Mouse (Mus musculus) embryonic stem cell, embryonic (primary cell): ENCODE data around the gene Zfp593.

Experiments
- CTCF ChIA-PET, 4 experiments: fragments of 300-600 bp in 2 of 4; fragments of 350-600 bp in 2 of 4; sonication (Branson Sonifier 250); formaldehyde crosslinking; loops; one replicate each; lab custom pipeline; 2022; ENCODE audit warnings: inconsistent platforms in 2 of 4; lab: Charles Lee
- POLR2A ChIA-PET, 4 experiments: fragments of 300-600 bp in 2 of 4; fragments of 350-600 bp in 2 of 4; sonication (Branson Sonifier 250); formaldehyde crosslinking; loops; one replicate each; lab custom pipeline; 2022; ENCODE audit warnings: antibody characterized with exemption in 4 of 4, inconsistent platforms in 1 of 4; lab: Charles Lee

Zfp593 gene

DNA sequence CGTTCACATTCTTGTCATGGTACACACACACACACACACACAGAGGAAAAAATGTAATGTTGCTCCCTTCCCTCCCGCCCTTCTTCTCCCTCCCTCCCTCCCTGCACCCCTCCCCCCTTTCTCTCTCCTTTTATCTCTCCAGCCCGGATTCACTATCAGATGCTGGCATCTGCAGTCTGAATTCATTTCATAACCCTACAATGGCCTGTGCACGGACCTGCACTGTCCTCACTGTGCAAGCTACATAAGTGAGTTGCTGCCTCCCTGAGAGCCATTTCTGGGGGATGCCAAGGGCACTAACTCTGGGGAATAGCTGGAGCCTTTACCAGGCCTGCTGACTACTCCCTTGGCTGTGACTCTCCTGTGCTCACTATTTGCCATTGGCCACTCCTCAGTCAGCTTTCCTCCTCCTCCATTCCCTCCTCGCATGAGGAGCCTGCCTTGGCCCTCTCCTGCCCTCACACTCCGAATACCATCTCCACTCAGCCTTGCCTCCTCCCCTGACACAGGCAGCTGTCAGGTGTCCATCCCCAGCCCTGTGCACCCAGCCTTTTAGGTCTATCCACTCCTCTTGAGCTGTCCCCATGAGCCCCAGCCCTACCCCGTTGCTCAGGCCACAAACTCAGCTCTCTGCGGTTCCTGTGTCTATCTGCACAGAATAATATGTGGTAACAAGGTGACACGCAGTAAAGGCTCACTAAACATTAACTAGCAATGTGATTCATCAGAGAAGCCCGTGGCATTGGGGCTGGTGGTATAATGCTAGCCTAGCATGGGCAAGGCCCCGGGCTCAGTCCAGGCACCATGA is 22.4 kb downstream of the Zfp593 start:
- ChIA-PET CTCF (interaction anchor here in 1 of 4 experiments (1.8 kb wide), 1 partner anchor 36 kb away, joined by 5 read pairs; the partner anchor contains the start of gene Cep85), POLR2A (interaction anchor here in 2 of 4 experiments (0.8 to 0.9 kb wide), 2 partner anchors 120 to 482 kb away, joined by 3 to 5 read pairs; partner anchors contain the start of gene Slc30a2 (in 1 of the 2))

GRCm38 (mm10) chr4:134206488-134207053 is 38.8 kb downstream of the Zfp593 start:
- ChIA-PET POLR2A (interaction anchor here in 1 of 4 experiments (0.6 to 2.6 kb wide), 6 partner anchors 17 to 528 kb away, joined by 3 to 12 read pairs (median 4); partner anchors contain the start of genes Cep85 and Zfp593), CTCF (interaction anchor here in 2 of 4 experiments (0.5 to 1.5 kb wide), 6 partner anchors 20 to 195 kb away, joined by 3 to 4 read pairs (median 3); partner anchors contain the start of gene Cep85 (in 2 of the 2))

- POLR2A ChIA-PET: interaction anchor here in 2 of 4 experiments (0.6 to 1.6 kb wide), 6 partner anchors 17 to 986 kb away, joined by 3 to 7 read pairs (median 3); partner anchors contain the start of genes Cep85 (in 2 of the 2), Pafah2 (in 1 of the 2) and Sh3bgrl3 (in 1 of the 2)
- CTCF ChIA-PET: interaction anchor here (0.5 to 1.6 kb wide), 11 partner anchors 12 to 297 kb away, joined by 3 to 6 read pairs (median 3); partner anchors contain the start of gene Cep85 (in 2 of the 4)
These were observed 42.0 kb downstream of the Zfp593 start for GRCm38 (mm10) chr4:134203340-134203896.

GRCm38 (mm10) chr4:134202904-134203303 is 42.5 kb downstream of the Zfp593 start, which contains the start of gene Gm7534:
Gene Gm7534 (minus strand): TSS chr4:134203004.
- POLR2A ChIA-PET: interaction anchor here in 1 of 4 experiments (1.5 to 1.6 kb wide), 2 partner anchors 16 to 193 kb away, joined by 3 to 7 read pairs; partner anchors contain the start of genes Cep85 and Pafah2
- CTCF ChIA-PET: interaction anchor here in 1 of 4 experiments (0.8 to 1.6 kb wide), 3 partner anchors 16 to 89 kb away, joined by 3 to 6 read pairs (median 4); partner anchors contain the start of gene Cep85

GRCm38 (mm10) chr4:134199371-134199770 is 46.0 kb downstream of the Zfp593 start:
- ChIA-PET CTCF (interaction anchor here in 2 of 4 experiments (0.5 to 1.8 kb wide), 8 partner anchors 9 to 866 kb away, joined by 3 to 12 read pairs (median 3); partner anchors contain the start of genes Cep85 (in 2 of the 2) and Paqr7 (in 1 of the 2)), POLR2A (interaction anchor here in 3 of 4 experiments (0.6 to 1.3 kb wide), 9 partner anchors 12 to 300 kb away, joined by 3 to 9 read pairs (median 4); partner anchors contain the start of genes Cep85 (in 2 of the 3) and Sh3bgrl3 (in 1 of the 3))
